Mouse (Mus musculus) left cerebral cortex, adult 9 months (tissue): ENCODE results near the gene Gys2.
"Not testable (repeated sequence)": the region's sequence is repeated elsewhere in the genome, so short reads cannot be mapped to it uniquely, and the experiment has no call there.

Experiments used
- DNase-seq, 2 experiments: peaks; one replicate each; pipeline ENCODE4 v3.0.0; 2022; ENCODE audit warnings: low spot score in 2 of 2

The Gys2 gene

GRCm38 (mm10) chr6:142472801-142473203 is at the start of gene Gys2:
Gene Gys2 (minus strand): TSS chr6:142473109.
- DNase-seq: no peak

- no peak for DNase-seq
Measured at GRCm38 (mm10) chr6:142521591-142522110, 48.7 kb upstream of the Gys2 start.

GRCm38 (mm10) chr6:142519110-142519509 is 46.2 kb upstream of the Gys2 start:
- no peak for DNase-seq

- DNase-seq: not testable (repeated sequence)
Measured at GRCm38 (mm10) chr6:142515379-142515778, 42.5 kb upstream of the Gys2 start.

GRCm38 (mm10) chr6:142514912-142515311 is 42.0 kb upstream of the Gys2 start:
- DNase-seq: peak; percentile 38 to 75

- DNase-seq: no peak
Measured at GRCm38 (mm10) chr6:142512902-142513301, 40.0 kb upstream of the Gys2 start.

GRCm38 (mm10) chr6:142511516-142512135 is 38.7 kb upstream of the Gys2 start:
- no peak for DNase-seq

- no peak for DNase-seq
Measured at GRCm38 (mm10) chr6:142508663-142509062, 35.8 kb upstream of the Gys2 start.

GRCm38 (mm10) chr6:142507785-142508162 is 34.9 kb upstream of the Gys2 start, which contains the start of gene Ldhb:
Gene Ldhb (minus strand): TSS chr6:142507957.
- peak; percentile 89 to 95 for DNase-seq

GRCm38 (mm10) chr6:142507033-142507784 is 34.3 kb upstream of the Gys2 start:
- peak in 1 of 2 experiments; percentile 19 for DNase-seq

- DNase-seq: peak in 1 of 2 experiments; percentile 17
Measured at GRCm38 (mm10) chr6:142506338-142507032, 33.6 kb upstream of the Gys2 start.

- DNase-seq: no peak
Measured at GRCm38 (mm10) chr6:142503601-142504000, 30.7 kb upstream of the Gys2 start.

GRCm38 (mm10) chr6:142502519-142503125 is 29.7 kb upstream of the Gys2 start:
- no peak for DNase-seq

GRCm38 (mm10) chr6:142490114-142490513 is 17.2 kb upstream of the Gys2 start:
- not testable (repeated sequence) for DNase-seq

- no peak for DNase-seq
Measured at GRCm38 (mm10) chr6:142487638-142488037, 14.7 kb upstream of the Gys2 start.

GRCm38 (mm10) chr6:142485478-142486123 is 12.7 kb upstream of the Gys2 start:
- no peak for DNase-seq

- no peak for DNase-seq
Measured at GRCm38 (mm10) chr6:142477239-142477638, 4.3 kb upstream of the Gys2 start.

GRCm38 (mm10) chr6:142471141-142471540 is 1.8 kb downstream of the Gys2 start:
- DNase-seq: no peak

GRCm38 (mm10) chr6:142469602-142470001 is 3.3 kb downstream of the Gys2 start:
- no peak for DNase-seq

- no peak for DNase-seq
Measured at GRCm38 (mm10) chr6:142462194-142462593, 10.7 kb downstream of the Gys2 start.

- DNase-seq: no peak
Measured at GRCm38 (mm10) chr6:142459017-142459678, 13.8 kb downstream of the Gys2 start.
